Mouse (Mus musculus) megakaryocyte, embryonic 14.5 days (primary cell): ENCODE results near the gene Snrpc. TPM values are rescaled to one million over a fixed set of nuclear protein-coding genes. Genes with fewer than 3 reads are reported as not detected.

Source experiments
- H3K27me3 ChIP-seq: replicated peaks from 2 replicates; pipeline ENCODE3; 2012; ENCODE audit warnings: inconsistent platforms
- H3K36me3 ChIP-seq: replicated peaks from 2 replicates; pipeline ENCODE3; 2012; ENCODE audit warnings: low read length, inconsistent platforms, mixed read lengths
- H3K4me1 ChIP-seq: 2 replicates; pipeline ENCODE4 v1.6.1; 2012; ENCODE audit warnings: inconsistent platforms
- H3K4me3 ChIP-seq: replicated peaks from 2 replicates; pipeline ENCODE3; 2012; ENCODE audit warnings: moderate library complexity, mild to moderate bottlenecking, inconsistent platforms
- H3K9me3 ChIP-seq: 2 replicates; pipeline ENCODE4 v1.6.1; 2012; ENCODE audit warnings: inconsistent platforms
- FLI1 ChIP-seq: IDR thresholded peaks from 2 replicates; pipeline ENCODE4 v1.6.1; 2012; ENCODE audit warnings: low read length, inconsistent platforms, mixed read lengths
- GATA1 ChIP-seq: IDR thresholded peaks from 3 replicates; pipeline ENCODE4 v1.6.1; 2012; ENCODE audit warnings: mixed read lengths, low read length, inconsistent platforms, borderline replicate concordance
- polyA plus RNA-seq: library from polyadenylated mRNA; stranded (reverse); fragments of >175 nt; gene quantifications from 2 replicates; pipeline ENCODE4 v1.2.3, GENCODE M21; 2012; ENCODE audit warnings: low replicate concordance; ENCODE audit not compliant: insufficient read depth

Gene Snrpc
- polyA plus RNA-seq, 1 experiment, result 400 TPM

GRCm38 (mm10) chr17:27800710-27801648 is 37.0 kb upstream of the Snrpc start:
- Histone ChIP-seq H3K4me3 (peak overlapping the region; percentile 80), H3K4me1 (peaks cover 90% of the 10 kb centered on the region), H3K9me3 (no peaks in the 10 kb centered on the region), H3K27me3 (no peaks in the 10 kb centered on the region), H3K36me3 (peaks cover 39% of the 10 kb centered on the region)
- no peak for TF ChIP-seq GATA1
- TF ChIP-seq FLI1, result no peak

- TF ChIP-seq FLI1, result no peak
- no peak for TF ChIP-seq GATA1
- Histone ChIP-seq H3K4me3 (no peak overlapping the region), H3K27me3 (no peaks in the 10 kb centered on the region), H3K9me3 (no peaks in the 10 kb centered on the region), H3K36me3 (peaks cover 37% of the 10 kb centered on the region), H3K4me1 (peaks cover 89% of the 10 kb centered on the region)
Observed at GRCm38 (mm10) chr17:27803752-27804151, 34.2 kb upstream of the Snrpc start.

- Histone ChIP-seq H3K4me1 (peaks cover 84% of the 10 kb centered on the region), H3K9me3 (no peaks in the 10 kb centered on the region), H3K27me3 (no peaks in the 10 kb centered on the region), H3K4me3 (no peak overlapping the region), H3K36me3 (peaks cover 37% of the 10 kb centered on the region)
- TF ChIP-seq FLI1 (no peak), GATA1 (no peak)
Observed at GRCm38 (mm10) chr17:27804156-27804690, 33.7 kb upstream of the Snrpc start.

DNA sequence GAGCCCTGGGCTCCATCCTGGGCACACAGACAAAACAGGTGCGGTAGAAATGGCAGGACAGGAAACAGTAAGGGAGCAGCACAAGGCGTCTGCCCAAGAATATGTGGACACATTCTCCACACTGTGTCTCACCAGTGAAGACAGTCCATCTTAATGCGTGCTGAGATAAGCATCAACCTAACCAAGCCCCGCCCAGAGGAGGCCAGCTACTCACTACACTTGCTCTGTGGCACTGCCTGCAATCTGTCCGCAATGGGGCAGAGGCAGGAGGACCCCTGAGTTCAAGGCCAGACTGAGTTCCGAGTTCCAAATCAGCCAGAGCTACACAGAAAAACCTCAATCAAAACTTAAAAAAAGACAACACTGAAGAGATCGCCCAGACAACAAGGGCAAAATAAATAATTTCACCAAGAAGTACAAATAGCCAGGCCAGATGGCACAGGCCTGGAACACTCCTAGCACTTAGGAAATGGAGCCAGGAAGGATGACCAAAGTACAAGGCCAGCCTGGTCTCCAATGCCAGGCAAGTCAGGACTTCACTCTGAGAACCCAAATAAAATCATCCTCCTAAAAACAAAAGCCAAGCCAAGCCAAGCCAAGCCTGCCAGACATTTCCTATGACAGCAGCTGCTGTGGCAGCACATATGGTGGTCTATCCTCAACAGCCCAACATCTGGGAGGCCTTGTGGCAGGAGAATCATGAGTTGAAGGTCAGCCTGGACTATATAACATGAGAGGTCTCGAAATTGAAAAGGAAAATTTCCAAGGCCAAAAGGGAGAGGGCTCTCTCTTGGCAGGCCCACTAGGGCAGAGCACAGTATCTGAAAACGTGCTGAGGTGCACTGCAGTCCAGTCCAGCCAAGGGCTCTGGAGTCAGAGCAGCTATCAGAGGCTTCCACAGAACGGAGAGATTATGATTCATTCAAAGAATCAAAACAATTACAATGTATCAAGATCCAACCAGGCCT is 32.9 kb upstream of the Snrpc start:
- no peak for TF ChIP-seq GATA1
- no peak for TF ChIP-seq FLI1
- H3K9me3 ChIP-seq, result no peaks in the 10 kb centered on the region
- H3K27me3 ChIP-seq, result no peaks in the 10 kb centered on the region
- peaks cover 81% of the 10 kb centered on the region for H3K4me1 ChIP-seq
- peaks cover 37% of the 10 kb centered on the region for H3K36me3 ChIP-seq
- H3K4me3 ChIP-seq, result no peak overlapping the region

- no peak for TF ChIP-seq FLI1
- no peak for TF ChIP-seq GATA1
- Histone ChIP-seq H3K4me1 (peaks cover 87% of the 10 kb centered on the region), H3K9me3 (no peaks in the 10 kb centered on the region), H3K27me3 (no peaks in the 10 kb centered on the region), H3K4me3 (no peak overlapping the region), H3K36me3 (peaks cover 51% of the 10 kb centered on the region)
Observed at GRCm38 (mm10) chr17:27807542-27808078, 30.3 kb upstream of the Snrpc start.

GRCm38 (mm10) chr17:27810569-27811331 is 27.2 kb upstream of the Snrpc start:
- no peaks in the 10 kb centered on the region for H3K27me3 ChIP-seq
- peaks cover 39% of the 10 kb centered on the region for H3K36me3 ChIP-seq
- H3K4me1 ChIP-seq, result peaks cover 76% of the 10 kb centered on the region
- TF ChIP-seq GATA1 (no peak), FLI1 (no peak)
- H3K4me3 ChIP-seq, result no peak overlapping the region
- no peaks in the 10 kb centered on the region for H3K9me3 ChIP-seq

- Histone ChIP-seq H3K36me3 (peaks cover 34% of the 10 kb centered on the region), H3K9me3 (no peaks in the 10 kb centered on the region), H3K4me3 (no peak overlapping the region), H3K27me3 (no peaks in the 10 kb centered on the region), H3K4me1 (peaks cover 69% of the 10 kb centered on the region)
- TF ChIP-seq FLI1 (no peak), GATA1 (no peak)
Observed at GRCm38 (mm10) chr17:27811980-27812379, 26.0 kb upstream of the Snrpc start.

GRCm38 (mm10) chr17:27814606-27815005 is 23.3 kb upstream of the Snrpc start:
- TF ChIP-seq GATA1, result no peak
- no peak for TF ChIP-seq FLI1
- no peaks in the 10 kb centered on the region for H3K9me3 ChIP-seq
- peaks cover 75% of the 10 kb centered on the region for H3K4me1 ChIP-seq
- no peak overlapping the region for H3K4me3 ChIP-seq
- no peaks in the 10 kb centered on the region for H3K27me3 ChIP-seq
- peaks cover 37% of the 10 kb centered on the region for H3K36me3 ChIP-seq
